Mouse (Mus musculus) bone marrow, adult 2 months (tissue): ENCODE results near the gene Arid3c.
"Not testable (repeated sequence)": the region's sequence is repeated elsewhere in the genome, so short reads cannot be mapped to it uniquely, and the experiment has no call there.

Experiments used
- CTCF ChIP-seq: fragments of 200-500 bp; IDR thresholded peaks from 2 replicates; pipeline ENCODE4 v1.5.1; 2011; ENCODE audit warnings: low read length, control low read depth; ENCODE audit not compliant: control insufficient read depth, insufficient read depth
- POLR2A ChIP-seq: fragments of 200-500 bp; IDR thresholded peaks from 2 replicates; pipeline ENCODE4 v1.6.1; 2011; ENCODE audit warnings: low read depth, mild to moderate bottlenecking, control low read depth, low read length, borderline replicate concordance; ENCODE audit not compliant: control insufficient read depth

DNA sequence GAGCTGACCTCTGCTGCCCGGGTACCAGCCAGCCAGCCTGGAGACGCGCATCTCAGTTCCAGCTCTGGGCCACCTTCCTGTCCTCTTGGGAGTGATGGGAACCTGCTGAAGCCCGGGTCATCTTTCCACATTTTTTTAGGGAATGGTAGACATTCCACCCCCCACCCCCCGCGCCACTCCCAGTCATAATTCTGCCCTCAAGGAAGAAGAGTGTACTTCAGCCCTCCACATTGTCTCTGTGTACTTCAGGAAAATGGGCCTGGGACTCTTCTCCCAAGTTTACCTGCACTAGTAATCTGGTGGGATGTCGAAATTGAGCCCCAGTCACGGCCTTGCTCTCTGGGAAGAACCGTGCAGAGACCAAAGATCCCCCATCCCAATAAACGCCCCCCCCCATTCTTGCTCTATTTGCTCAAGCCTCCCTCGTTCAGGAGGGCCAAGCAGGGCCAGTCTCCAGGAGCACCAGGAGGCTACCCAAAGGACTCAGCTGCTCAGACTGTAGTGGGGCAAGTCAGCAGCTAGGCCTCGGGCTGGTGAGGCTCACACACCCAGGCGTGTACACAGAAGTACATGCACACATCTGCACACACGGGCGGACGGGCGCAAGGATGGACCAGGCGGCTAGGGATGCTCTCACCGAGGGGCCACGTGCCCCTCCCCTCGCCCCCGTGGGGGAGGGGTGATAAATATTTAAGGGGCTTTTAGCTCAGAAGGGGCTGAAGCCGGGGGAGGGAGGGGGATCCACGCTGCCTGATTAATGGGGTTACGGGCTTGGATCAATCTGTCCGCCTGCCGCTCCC is 46.6 kb downstream of the Arid3c start:
- TF ChIP-seq POLR2A, CTCF: not testable (repeated sequence)
